Mouse (Mus musculus) spleen, adult 18-20 months (tissue): ENCODE measurements at regions not wholly inside any gene's neighbourhood (a gene's known extent, or its start where the extent isn't known, plus 50 kb on each side); places are given as distances from the start of the nearest gene placed in this dataset.
"Not testable (repeated sequence)": the region's sequence is repeated elsewhere in the genome, so short reads cannot be mapped to it uniquely, and the experiment has no call there.

Experiments used
- DNase-seq, 2 experiments: peaks; one replicate each; pipeline ENCODE4 v3.0.0; 2022; ENCODE audit warnings: mixed read lengths in 2 of 2

- not testable (repeated sequence) for DNase-seq
Observed at GRCm38 (mm10) chr6:48172769-48173168, 86.4 kb upstream of the Zfp746 start.

- DNase-seq, result no peak
Observed at GRCm38 (mm10) chr6:48136851-48137250, 50.5 kb upstream of the Zfp746 start.
